Mouse (Mus musculus) ovary, postnatal 14 days (tissue): ENCODE measurements around the gene Ly75.
A peak's percentile ranks its signal among the peaks of the same experiment; 100 is the strongest.

ENCODE experiments used
- DNase-seq: peaks from one replicate; pipeline ENCODE4 v3.0.0; 2022; ENCODE audit warnings: low spot score

The Ly75 gene

DNA sequence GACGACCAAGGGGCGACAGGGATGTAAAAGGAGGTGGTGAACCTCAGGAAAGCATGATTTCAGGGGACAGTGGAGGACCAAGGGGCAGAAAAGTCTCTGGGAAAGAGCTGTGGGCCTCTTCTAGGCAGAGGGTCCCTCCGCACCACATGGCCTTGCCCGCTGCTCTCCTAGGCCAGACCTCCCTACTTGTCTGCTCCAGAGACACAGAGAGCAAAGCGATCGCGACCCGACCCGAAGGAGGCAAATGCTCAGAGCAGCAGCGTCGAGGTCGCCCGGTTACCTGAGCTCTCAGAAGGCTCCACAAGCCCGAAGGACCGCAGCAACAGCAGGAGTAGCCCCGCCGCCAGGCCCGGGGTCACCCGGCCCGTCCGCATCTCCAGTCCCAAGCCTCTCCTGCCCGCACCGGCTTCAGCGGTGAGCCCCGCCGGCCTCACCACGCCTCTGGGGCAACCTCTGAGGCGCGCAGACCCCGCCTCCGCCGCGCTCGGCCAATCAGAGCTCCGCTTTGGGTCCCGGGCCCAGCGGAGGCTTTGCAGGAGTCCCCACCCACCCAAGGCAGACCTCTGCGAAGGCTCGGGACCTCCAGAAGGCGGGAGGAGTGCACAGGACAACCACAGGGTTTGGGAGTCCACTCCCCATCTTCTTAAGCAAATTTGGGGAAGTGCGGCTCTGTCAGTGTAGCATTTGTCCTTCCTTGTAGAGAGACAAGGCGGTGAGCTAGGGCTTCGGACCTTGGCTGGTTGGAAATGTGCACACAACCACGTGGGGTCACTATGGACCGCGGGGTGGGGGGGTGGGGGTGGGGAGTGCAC, at the start of gene Ly75:
Gene Ly75 (minus strand): TSS at position 446 of the 812 bp plus-strand sequence.
- peak; percentile 72 for DNase-seq

- no peak for DNase-seq
Observed at GRCm38 (mm10) chr2:60430315-60431021, 47.4 kb upstream of the Ly75 start.

DNA sequence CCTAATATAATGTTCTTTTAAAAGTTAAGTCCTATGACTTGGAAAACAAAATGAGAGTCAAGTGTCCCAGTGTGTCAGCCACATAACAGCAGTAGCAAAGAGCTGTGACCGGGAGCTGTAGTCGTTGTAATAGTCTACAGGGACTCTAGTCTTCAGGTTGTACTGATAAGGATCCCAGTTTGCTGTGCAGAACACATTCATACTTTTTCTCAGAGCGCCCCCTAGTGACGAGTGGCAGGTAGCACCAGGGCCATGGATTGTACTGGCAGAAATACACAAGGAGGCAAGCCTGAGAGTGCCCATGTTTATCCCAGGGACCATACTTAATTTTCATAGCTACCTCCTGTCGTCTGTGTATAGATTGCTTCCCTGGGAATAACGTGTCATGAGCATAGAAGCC, 35.0 kb upstream of the Ly75 start:
- peak; percentile 75 for DNase-seq

- DNase-seq, result no peak
Observed at GRCm38 (mm10) chr2:60414334-60414733, 31.2 kb upstream of the Ly75 start.

- no peak for DNase-seq
Observed at GRCm38 (mm10) chr2:60413006-60413650, 30.0 kb upstream of the Ly75 start.

DNA sequence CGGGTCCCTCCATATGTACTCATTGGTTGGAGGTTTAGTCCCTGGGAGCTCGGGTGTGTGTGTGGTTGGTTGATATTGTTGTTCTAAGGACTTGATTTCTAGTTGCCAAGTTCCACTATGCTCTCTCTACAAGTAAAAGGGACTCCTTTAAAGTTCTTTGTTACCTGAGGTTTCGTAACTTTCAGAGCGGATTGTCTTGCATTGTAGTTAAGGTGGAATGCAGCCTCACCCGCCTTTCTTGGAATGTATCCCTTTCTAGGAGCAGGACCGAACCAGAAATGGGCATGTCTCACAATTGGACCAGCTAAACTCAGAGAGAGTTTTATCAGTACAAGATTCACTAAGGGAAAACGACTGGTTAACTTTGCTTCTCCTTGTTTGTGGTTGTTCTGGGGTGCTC, 28.1 kb upstream of the Ly75 start:
- no peak for DNase-seq

DNA sequence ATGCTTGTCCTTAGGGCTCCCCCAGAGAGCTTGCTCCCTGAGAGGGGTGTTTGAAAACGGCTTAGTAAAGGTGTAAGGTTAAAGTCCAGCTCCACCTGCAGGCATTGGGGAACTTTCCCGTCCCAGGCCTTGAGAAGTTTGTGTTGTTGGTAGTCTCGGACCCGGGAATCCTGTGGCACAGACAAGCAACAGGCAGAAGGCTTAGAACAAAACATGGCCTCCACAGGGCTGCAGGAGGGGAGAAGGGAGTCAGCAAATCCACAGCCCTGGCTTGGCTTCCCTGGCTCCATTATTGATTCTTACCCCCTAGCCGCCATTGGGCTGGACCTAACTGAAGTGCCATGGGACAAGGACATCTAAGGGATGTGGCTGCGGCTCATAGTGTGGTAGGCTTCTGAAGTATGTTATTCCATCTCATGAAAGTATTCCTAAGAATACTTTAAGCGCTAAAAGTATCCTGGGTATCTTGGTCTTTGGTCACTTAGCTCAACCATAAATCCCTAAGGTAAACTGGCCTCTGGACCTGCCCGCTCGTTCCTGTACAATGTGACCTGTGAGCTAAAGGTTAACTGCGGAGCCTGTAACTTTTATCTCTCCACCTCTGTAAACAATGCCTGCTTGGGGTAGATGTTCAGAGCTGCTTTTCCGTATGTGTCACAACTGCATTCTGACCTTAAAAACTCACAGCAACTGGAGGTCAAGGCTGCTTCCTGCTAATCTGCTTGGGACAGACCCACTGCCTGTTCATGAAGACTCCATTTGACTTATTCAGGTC, 27.1 kb upstream of the Ly75 start:
- no peak for DNase-seq

DNA sequence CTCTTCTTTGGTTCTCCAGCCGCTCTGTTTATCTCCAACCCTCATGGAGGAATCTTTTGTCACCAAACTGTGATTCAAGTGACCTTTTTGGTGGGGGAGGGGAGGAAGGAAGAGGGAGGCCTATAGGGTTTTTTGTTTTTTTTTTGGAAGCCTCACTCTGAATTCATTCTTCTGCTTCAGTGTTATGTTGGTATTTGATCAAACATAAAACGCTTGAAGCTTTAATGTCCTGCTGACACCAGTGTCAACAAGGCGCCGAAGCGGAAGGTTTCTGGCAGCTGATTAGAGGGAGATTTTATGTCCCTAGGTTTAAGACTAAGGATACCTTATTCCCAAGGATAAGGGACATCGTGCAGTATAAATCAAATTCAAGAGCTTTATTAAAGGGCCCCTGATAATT, 26.1 kb upstream of the Ly75 start:
- DNase-seq, result no peak

- no peak for DNase-seq
Observed at GRCm38 (mm10) chr2:60407387-60407786, 24.3 kb upstream of the Ly75 start.

- no peak for DNase-seq
Observed at GRCm38 (mm10) chr2:60405431-60405830, 22.3 kb upstream of the Ly75 start.

DNA sequence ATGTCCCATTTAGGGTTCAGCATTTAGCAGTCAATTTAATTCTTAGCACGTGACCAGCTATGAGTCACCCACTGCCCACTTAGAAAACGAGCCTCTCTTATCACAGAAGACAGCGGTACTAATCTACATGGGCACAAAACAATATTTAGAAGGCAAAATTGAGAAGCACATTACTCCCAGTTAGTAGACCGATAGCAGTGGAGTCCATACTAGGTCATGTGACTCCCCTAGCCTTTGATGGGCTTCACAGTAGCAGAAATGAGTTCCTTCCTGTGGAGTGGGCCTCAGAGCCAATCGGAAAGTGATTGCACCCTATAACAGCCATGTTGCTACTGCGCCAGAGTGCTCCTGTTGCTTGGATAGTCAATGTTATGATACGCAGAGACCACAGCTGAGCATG, 21.7 kb upstream of the Ly75 start:
- no peak for DNase-seq

DNA sequence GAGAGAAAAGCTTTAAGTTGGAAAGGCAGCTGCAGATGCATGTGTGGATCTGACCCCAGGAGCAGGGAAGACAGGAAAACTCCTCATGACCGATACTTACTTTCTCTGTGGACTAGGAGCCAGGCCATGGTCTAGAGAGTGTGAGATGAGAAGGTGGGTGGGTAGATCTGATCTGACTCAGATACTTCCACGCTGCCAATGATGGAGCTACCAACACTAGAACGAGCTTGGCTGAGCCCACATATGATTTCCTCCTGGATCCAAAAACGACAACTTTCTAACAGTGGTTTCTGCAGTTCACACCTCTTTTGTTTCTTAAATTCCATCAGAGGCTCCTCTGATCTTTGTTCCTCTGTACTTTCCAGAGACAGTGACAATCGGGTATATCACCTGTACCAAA, 18.6 kb upstream of the Ly75 start:
- DNase-seq, result no peak

- DNase-seq, result no peak
Observed at GRCm38 (mm10) chr2:60393786-60394185, 10.7 kb upstream of the Ly75 start.

DNA sequence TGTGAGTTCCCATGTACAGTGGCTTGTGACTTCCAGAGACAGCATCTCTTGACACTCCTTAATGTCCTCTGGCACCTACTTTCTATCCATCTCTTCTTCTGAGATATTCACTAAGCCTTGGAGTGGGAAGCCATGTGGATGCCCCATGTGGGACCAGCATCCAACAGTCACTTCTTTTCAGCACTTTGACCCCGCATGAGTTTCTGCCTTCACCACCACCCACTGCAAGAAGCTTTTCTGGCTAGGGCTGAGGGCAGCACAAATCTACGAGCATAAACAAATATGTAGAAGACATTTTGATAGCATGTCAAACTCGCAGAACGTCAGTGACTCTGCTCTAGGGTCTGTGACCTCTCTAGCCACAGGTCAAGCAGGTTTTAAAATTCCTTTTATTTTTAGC, 9.2 kb upstream of the Ly75 start:
- no peak for DNase-seq

DNA sequence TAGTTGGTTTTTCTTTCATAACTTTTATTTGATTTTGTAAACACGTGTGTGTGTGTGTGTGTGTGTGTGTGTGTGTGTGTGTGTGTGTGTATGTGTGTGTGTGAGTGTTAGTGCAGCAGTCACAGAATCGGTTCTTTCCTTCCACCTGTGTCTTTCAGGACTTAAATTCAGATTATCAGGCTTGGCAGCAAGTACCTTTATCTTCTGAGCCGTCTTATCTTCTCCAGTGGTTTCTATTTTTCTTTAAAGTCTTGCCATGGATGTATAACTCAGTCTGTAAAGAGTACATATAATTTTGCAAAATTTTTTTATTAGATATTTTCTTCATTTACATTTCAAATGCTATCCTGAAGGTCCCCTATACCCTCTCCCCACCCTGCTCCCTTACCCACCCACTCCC, 4.3 kb upstream of the Ly75 start:
- DNase-seq, result no peak

DNA sequence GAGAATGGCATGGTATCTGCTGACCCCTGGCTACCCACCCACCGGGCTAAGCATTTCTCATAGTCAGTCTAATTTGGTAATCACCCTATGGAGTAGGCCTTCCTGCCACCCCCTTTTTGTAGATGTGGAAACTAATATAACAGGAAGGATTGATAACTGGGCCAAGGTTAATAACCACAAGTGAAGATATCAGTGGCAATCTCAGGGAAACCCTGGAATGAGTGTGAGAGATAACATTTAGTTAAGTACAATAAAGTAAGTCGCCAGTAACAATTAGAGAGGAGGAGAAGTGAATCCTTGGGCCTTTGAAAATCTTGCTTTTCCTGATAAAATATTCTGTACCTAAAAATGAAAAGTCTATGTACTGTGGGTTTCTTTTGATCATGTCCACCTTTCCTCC, 3.7 kb upstream of the Ly75 start:
- no peak for DNase-seq

DNA sequence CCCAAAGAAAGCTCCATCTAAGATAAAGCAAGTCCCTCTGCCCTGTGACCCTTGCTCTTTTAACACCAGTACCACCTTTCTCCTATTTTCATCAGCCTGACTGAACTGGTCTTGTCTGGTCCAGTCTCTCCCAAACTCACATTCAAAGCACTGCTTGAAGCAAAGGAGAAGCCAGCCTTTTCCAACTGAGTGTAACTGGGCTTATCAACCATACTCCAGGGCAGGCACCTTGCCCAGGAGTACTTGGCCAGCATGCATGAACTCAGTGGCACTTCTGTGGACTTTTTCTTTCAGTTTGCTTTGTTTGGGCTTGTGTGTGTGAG, 1.6 kb upstream of the Ly75 start:
- no peak for DNase-seq

- no peak for DNase-seq
Observed at GRCm38 (mm10) chr2:60384083-60384762, 1.1 kb upstream of the Ly75 start.

DNA sequence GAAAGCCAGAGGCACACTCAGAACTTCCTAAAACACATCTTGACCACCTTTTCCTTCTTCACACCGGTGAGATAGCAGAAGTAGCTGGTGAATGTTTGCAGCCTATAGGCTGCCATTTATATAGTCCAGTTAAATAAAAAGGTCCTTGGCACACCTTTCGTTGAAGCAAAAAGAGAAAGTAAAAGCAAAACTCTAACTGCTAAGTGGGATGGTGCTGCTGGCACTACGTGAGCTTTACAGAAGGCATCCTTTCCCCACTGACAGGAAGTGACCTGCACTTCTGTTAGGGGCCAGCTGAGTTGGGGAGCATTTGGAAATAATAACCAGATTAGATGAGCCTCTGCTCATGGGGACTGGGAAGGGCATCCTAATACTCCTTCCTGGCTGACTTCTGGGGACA, 757 bp downstream of the Ly75 start:
- no peak for DNase-seq

- no peak for DNase-seq
Observed at GRCm38 (mm10) chr2:60377260-60377659, 5.8 kb downstream of the Ly75 start.

GRCm38 (mm10) chr2:60375608-60376107, 7.4 kb downstream of the Ly75 start:
- no peak for DNase-seq

DNA sequence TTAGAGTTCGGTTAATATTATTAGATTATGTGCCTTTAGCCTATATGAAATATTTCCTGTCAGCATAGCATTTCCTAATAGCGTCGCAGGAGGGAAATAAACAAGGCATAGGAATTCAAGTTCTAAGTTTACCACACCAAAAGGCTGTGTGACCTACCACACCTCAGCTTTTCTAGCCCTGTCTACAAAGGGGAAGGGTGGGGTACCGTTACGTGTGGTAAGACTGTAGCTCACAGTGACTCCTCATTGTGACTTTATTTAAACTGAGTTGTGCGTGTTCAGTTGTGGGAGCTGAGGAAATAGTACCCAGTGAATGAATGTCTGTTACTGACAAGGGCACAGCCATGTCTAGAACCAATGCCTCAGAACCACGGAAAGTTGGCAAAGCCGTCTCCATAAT, 8.0 kb downstream of the Ly75 start:
- DNase-seq, result no peak
